Mouse (Mus musculus): Measurements from ENCODE around the gene Auts2. TPM values are rescaled to one million over a fixed set of nuclear protein-coding genes. Genes with fewer than 3 reads are reported as not detected.

The Auts2 gene
- total RNA-seq, 1 experiment from 2014 or later: 1.9 TPM

- no peak for ATAC-seq (replicated peaks in 1 of 2; ENCODE audit: insufficient read depth in 1 of 2, low FRiP score in 2 of 2, low TSS enrichment in 1 of 2, low read depth in 1 of 2, poor library complexity in 2 of 2, severe bottlenecking in 2 of 2)
Measured at GRCm38 (mm10) chr5:131512617-131513016, 1030.5 kb downstream of the Auts2 start.

- no peak for ATAC-seq (replicated peaks in 1 of 2; ENCODE audit: insufficient read depth in 1 of 2, low FRiP score in 2 of 2, low TSS enrichment in 1 of 2, low read depth in 1 of 2, poor library complexity in 2 of 2, severe bottlenecking in 2 of 2)
Measured at GRCm38 (mm10) chr5:131510659-131511058, 1032.5 kb downstream of the Auts2 start.

GRCm38 (mm10) chr5:131509315-131509714 is 1033.8 kb downstream of the Auts2 start:
- ATAC-seq (replicated peaks in 1 of 2; ENCODE audit: insufficient read depth in 1 of 2, low FRiP score in 2 of 2, low TSS enrichment in 1 of 2, low read depth in 1 of 2, poor library complexity in 2 of 2, severe bottlenecking in 2 of 2): no peak

GRCm38 (mm10) chr5:131498865-131499264 is 1044.3 kb downstream of the Auts2 start:
- no peak for ATAC-seq (replicated peaks in 1 of 2; ENCODE audit: insufficient read depth in 1 of 2, low FRiP score in 2 of 2, low TSS enrichment in 1 of 2, low read depth in 1 of 2, poor library complexity in 2 of 2, severe bottlenecking in 2 of 2)

GRCm38 (mm10) chr5:131496517-131497216 is 1046.5 kb downstream of the Auts2 start:
- ATAC-seq (replicated peaks in 1 of 2; ENCODE audit: insufficient read depth in 1 of 2, low FRiP score in 2 of 2, low TSS enrichment in 1 of 2, low read depth in 1 of 2, poor library complexity in 2 of 2, severe bottlenecking in 2 of 2): no peak

- no peak for ATAC-seq (replicated peaks in 1 of 2; ENCODE audit: insufficient read depth in 1 of 2, low FRiP score in 2 of 2, low TSS enrichment in 1 of 2, low read depth in 1 of 2, poor library complexity in 2 of 2, severe bottlenecking in 2 of 2)
Measured at GRCm38 (mm10) chr5:131494564-131494963, 1048.6 kb downstream of the Auts2 start.

GRCm38 (mm10) chr5:131492535-131492934 is 1050.6 kb downstream of the Auts2 start:
- ATAC-seq (replicated peaks in 1 of 2; ENCODE audit: insufficient read depth in 1 of 2, low FRiP score in 2 of 2, low TSS enrichment in 1 of 2, low read depth in 1 of 2, poor library complexity in 2 of 2, severe bottlenecking in 2 of 2): no peak

- ATAC-seq (replicated peaks in 1 of 2; ENCODE audit: insufficient read depth in 1 of 2, low FRiP score in 2 of 2, low TSS enrichment in 1 of 2, low read depth in 1 of 2, poor library complexity in 2 of 2, severe bottlenecking in 2 of 2): no peak
Measured at GRCm38 (mm10) chr5:131491843-131492242, 1051.3 kb downstream of the Auts2 start.

- ATAC-seq (replicated peaks in 1 of 2; ENCODE audit: insufficient read depth in 1 of 2, low FRiP score in 2 of 2, low TSS enrichment in 1 of 2, low read depth in 1 of 2, poor library complexity in 2 of 2, severe bottlenecking in 2 of 2): no peak
Measured at GRCm38 (mm10) chr5:131490811-131491210, 1052.3 kb downstream of the Auts2 start.

- no peak for ATAC-seq (replicated peaks in 1 of 2; ENCODE audit: insufficient read depth in 1 of 2, low FRiP score in 2 of 2, low TSS enrichment in 1 of 2, low read depth in 1 of 2, poor library complexity in 2 of 2, severe bottlenecking in 2 of 2)
Measured at GRCm38 (mm10) chr5:131489846-131490245, 1053.3 kb downstream of the Auts2 start.

- no peak for ATAC-seq (replicated peaks in 1 of 2; ENCODE audit: insufficient read depth in 1 of 2, low FRiP score in 2 of 2, low TSS enrichment in 1 of 2, low read depth in 1 of 2, poor library complexity in 2 of 2, severe bottlenecking in 2 of 2)
Measured at GRCm38 (mm10) chr5:131486527-131486926, 1056.6 kb downstream of the Auts2 start.

- ATAC-seq (replicated peaks in 1 of 2; ENCODE audit: insufficient read depth in 1 of 2, low FRiP score in 2 of 2, low TSS enrichment in 1 of 2, low read depth in 1 of 2, poor library complexity in 2 of 2, severe bottlenecking in 2 of 2): no peak
Measured at GRCm38 (mm10) chr5:131475278-131475677, 1067.9 kb downstream of the Auts2 start.

GRCm38 (mm10) chr5:131468609-131469008 is 1074.5 kb downstream of the Auts2 start:
- no peak for ATAC-seq (replicated peaks in 1 of 2; ENCODE audit: insufficient read depth in 1 of 2, low FRiP score in 2 of 2, low TSS enrichment in 1 of 2, low read depth in 1 of 2, poor library complexity in 2 of 2, severe bottlenecking in 2 of 2)

GRCm38 (mm10) chr5:131466131-131466530 is 1077.0 kb downstream of the Auts2 start:
- ATAC-seq (replicated peaks in 1 of 2; ENCODE audit: insufficient read depth in 1 of 2, low FRiP score in 2 of 2, low TSS enrichment in 1 of 2, low read depth in 1 of 2, poor library complexity in 2 of 2, severe bottlenecking in 2 of 2): no peak

- no peak for ATAC-seq (replicated peaks in 1 of 2; ENCODE audit: insufficient read depth in 1 of 2, low FRiP score in 2 of 2, low TSS enrichment in 1 of 2, low read depth in 1 of 2, poor library complexity in 2 of 2, severe bottlenecking in 2 of 2)
Measured at GRCm38 (mm10) chr5:131463402-131463801, 1079.7 kb downstream of the Auts2 start.

GRCm38 (mm10) chr5:131459951-131460350 is 1083.2 kb downstream of the Auts2 start:
- ATAC-seq (replicated peaks in 1 of 2; ENCODE audit: insufficient read depth in 1 of 2, low FRiP score in 2 of 2, low TSS enrichment in 1 of 2, low read depth in 1 of 2, poor library complexity in 2 of 2, severe bottlenecking in 2 of 2): no peak

- ATAC-seq (replicated peaks in 1 of 2; ENCODE audit: insufficient read depth in 1 of 2, low FRiP score in 2 of 2, low TSS enrichment in 1 of 2, low read depth in 1 of 2, poor library complexity in 2 of 2, severe bottlenecking in 2 of 2): no peak
Measured at GRCm38 (mm10) chr5:131459549-131459948, 1083.6 kb downstream of the Auts2 start.

- ATAC-seq (replicated peaks in 1 of 2; ENCODE audit: insufficient read depth in 1 of 2, low FRiP score in 2 of 2, low TSS enrichment in 1 of 2, low read depth in 1 of 2, poor library complexity in 2 of 2, severe bottlenecking in 2 of 2): no peak
Measured at GRCm38 (mm10) chr5:131458700-131459099, 1084.4 kb downstream of the Auts2 start.

- ATAC-seq (replicated peaks in 1 of 2; ENCODE audit: insufficient read depth in 1 of 2, low FRiP score in 2 of 2, low TSS enrichment in 1 of 2, low read depth in 1 of 2, poor library complexity in 2 of 2, severe bottlenecking in 2 of 2): no peak
Measured at GRCm38 (mm10) chr5:131457999-131458398, 1085.1 kb downstream of the Auts2 start.

All from hematopoietic stem cell, adult 5-6 weeks (primary cell).